Mouse (Mus musculus) hindbrain, postnatal 0 days (tissue): ENCODE measurements around the gene Hsp90b1. TPM values are rescaled to one million over a fixed set of nuclear protein-coding genes. Genes with fewer than 3 reads are reported as not detected.
A peak's percentile ranks its signal among the peaks of the same experiment; 100 is the strongest.

Experiments used
- ATAC-seq: fragments of 200-750 bp; cut with Nextera tagmentation; 2 replicates; pipeline ENCODE4 v1.8.0; 2017; ENCODE audit warnings: mild to moderate bottlenecking, moderate TSS enrichment, moderate library complexity
- DNase-seq: peaks from one replicate; pipeline ENCODE4 v3.0.0-alpha.2; 2015; ENCODE audit warnings: low spot score
- H3K27ac ChIP-seq: fragments of 300-500 bp; sonication (generic); 2 replicates; pipeline ENCODE4 v1.5.1; 2014; ENCODE audit warnings: mild to moderate bottlenecking
- H3K27me3 ChIP-seq: fragments of 300-500 bp; sonication (generic); 2 replicates; pipeline ENCODE4 v1.6.1; 2014; ENCODE audit warnings: low read length, mixed read lengths; ENCODE audit not compliant: insufficient read depth
- H3K36me3 ChIP-seq: fragments of 300-500 bp; sonication (generic); 2 replicates; pipeline ENCODE4 v1.6.1; 2014; ENCODE audit warnings: low read length, mixed read lengths; ENCODE audit not compliant: insufficient read depth
- H3K4me1 ChIP-seq: fragments of 300-500 bp; sonication (generic); 2 replicates; pipeline ENCODE4 v1.6.1; 2014; ENCODE audit warnings: antibody characterized with exemption, low read length, mixed read lengths; ENCODE audit not compliant: insufficient read depth
- H3K4me2 ChIP-seq: fragments of 300-500 bp; sonication (generic); 2 replicates; pipeline ENCODE4 v1.6.1; 2014; ENCODE audit warnings: low read depth, mild to moderate bottlenecking, low read length, moderate library complexity, mixed read lengths
- H3K4me3 ChIP-seq: fragments of 300-500 bp; sonication (generic); 2 replicates; pipeline ENCODE4 v1.5.1; 2014; ENCODE audit warnings: low read length
- H3K9ac ChIP-seq: fragments of 300-500 bp; sonication (generic); replicated peaks from 2 replicates; pipeline ENCODE4 v1.6.1; 2014; ENCODE audit warnings: mild to moderate bottlenecking, low read length, moderate library complexity, mixed read lengths
- H3K9me3 ChIP-seq: fragments of 300-500 bp; sonication (generic); 2 replicates; pipeline ENCODE4 v1.6.1; 2016; ENCODE audit warnings: low read length, mixed read lengths
- CTCF ChIP-seq: IDR thresholded peaks from 2 replicates; pipeline ENCODE4 v1.5.1; 2016; ENCODE audit warnings: antibody characterized with exemption, control low read depth, low read depth
- WGBS: fragments of 180-500 bp; shearing (Covaris S2); extraction: QIAGEN DNeasy Blood & Tissue Kit; methylation state at CpG from one replicate; pipeline ENCODE4 v1.1.7; 2014; 5-methylcytosine and 5-hydroxymethylcytosine counted together
- polyA plus RNA-seq: library from polyadenylated mRNA; unstranded; fragments of >200 nt; fragmentation: Nextera tagmentation; extraction: Ambion mirVana; gene quantifications from 2 replicates; pipeline ENCODE4 v1.2.1, GENCODE M21; 2015
- total RNA-seq: library from RNA; depleted of rRNA; stranded (reverse); fragments of >200 nt; gene quantifications from 2 replicates; pipeline ENCODE4 v1.2.3, GENCODE M21; 2014; rRNA removed

Hsp90b1 gene
- total RNA-seq (92.5 and 110 TPM in 2 replicates), polyA plus RNA-seq (228 and 235 TPM in 2 replicates)

- H3K9me3 ChIP-seq = no peaks in the 10 kb centered on the region
Measured at GRCm38 (mm10) chr10:86705318-86705921, at the start of gene Hsp90b1, which contains the start of gene Ttc41. Gene Hsp90b1, minus strand, starts transcription at chr10:86705509. Gene Ttc41, plus strand, starts transcription at chr10:86705811.

DNA sequence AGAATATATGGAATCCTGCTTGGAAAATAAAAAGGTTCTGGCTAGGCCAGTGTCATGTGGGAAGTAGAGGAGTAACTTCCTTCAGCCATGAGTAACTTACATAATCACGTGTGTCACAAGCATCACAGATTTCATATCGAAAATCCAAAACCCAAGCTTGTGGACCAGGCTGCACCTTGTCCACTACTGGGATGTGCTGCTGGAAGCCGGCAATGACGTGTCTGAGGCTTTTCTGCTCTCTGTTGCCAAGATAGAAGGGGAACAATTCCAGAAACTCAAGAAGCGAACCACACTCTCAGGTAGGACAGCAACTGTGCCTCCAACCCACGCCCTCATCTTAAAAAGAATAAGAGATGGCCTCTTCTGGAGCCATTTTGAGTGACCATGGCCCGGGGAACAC, 39.0 kb upstream of the Hsp90b1 start:
- DNase-seq (no peak), ATAC-seq (no peak)
- H3K4me3 ChIP-seq = no peak overlapping the region
- no peaks in the 10 kb centered on the region for H3K4me1 ChIP-seq
- no peaks in the 10 kb centered on the region for H3K9me3 ChIP-seq
- no peak overlapping the region for H3K4me2 ChIP-seq
- 89% methylated on average over 7 of the region's 7 CpGs for WGBS
- H3K27me3 ChIP-seq = no peaks in the 10 kb centered on the region
- no peak overlapping the region for H3K27ac ChIP-seq
- no peak overlapping the region for H3K9ac ChIP-seq
- no peak for TF ChIP-seq CTCF
- H3K36me3 ChIP-seq = no peaks in the 10 kb centered on the region

More at GRCm38 (mm10) chr10:86705318-86705921, at the start of gene Hsp90b1, which contains the start of gene Ttc41:
- peaks cover 15% of the 10 kb centered on the region for H3K4me1 ChIP-seq
- ATAC-seq (peak; percentile 98), DNase-seq (peak; percentile 100)
- peak within 1 kb of the TSS; percentile 90 for H3K4me3 ChIP-seq
- peak within 1 kb of the TSS; percentile 89 for H3K9ac ChIP-seq
- peaks cover 27% of the 10 kb centered on the region; the same call in 1 of the 2 replicates for H3K36me3 ChIP-seq
- peak within 1 kb of the TSS; percentile 95 for H3K27ac ChIP-seq
- no peak for TF ChIP-seq CTCF
- under 1% methylated on average over 51 of the region's 51 CpGs for WGBS
- peak within 1 kb of the TSS; percentile 96 for H3K4me2 ChIP-seq
- no peaks in the 10 kb centered on the region for H3K27me3 ChIP-seq

DNA sequence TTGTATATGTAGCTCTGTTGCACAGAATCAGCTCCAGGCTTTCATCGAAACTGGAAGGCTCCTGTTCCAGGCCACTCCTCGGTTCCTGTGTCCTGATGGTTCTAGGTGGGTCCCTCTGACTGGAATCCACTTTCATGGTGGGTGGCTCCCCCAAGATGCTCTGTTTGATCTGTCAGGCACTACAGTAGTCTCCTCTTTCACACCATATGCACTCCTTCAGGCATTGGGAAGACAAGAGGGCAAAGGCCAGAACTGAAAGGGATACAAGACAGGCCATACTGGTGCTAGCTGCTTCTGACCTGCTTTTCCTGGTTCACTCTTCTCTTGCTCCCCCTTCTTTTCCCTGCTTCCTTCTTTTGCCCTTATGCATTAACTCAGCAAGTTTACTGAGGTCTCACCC, 37.6 kb upstream of the Hsp90b1 start:
- H3K27me3 ChIP-seq = no peaks in the 10 kb centered on the region
- no peak for ATAC-seq
- H3K4me3 ChIP-seq = no peak overlapping the region
- 93% methylated on average over 2 of the region's 2 CpGs for WGBS
- no peak for TF ChIP-seq CTCF
- no peak overlapping the region for H3K4me2 ChIP-seq
- no peak overlapping the region for H3K27ac ChIP-seq
- DNase-seq = no peak
- H3K9ac ChIP-seq = no peak overlapping the region
- H3K36me3 ChIP-seq = no peaks in the 10 kb centered on the region
- H3K9me3 ChIP-seq = no peaks in the 10 kb centered on the region
- no peaks in the 10 kb centered on the region for H3K4me1 ChIP-seq

DNA sequence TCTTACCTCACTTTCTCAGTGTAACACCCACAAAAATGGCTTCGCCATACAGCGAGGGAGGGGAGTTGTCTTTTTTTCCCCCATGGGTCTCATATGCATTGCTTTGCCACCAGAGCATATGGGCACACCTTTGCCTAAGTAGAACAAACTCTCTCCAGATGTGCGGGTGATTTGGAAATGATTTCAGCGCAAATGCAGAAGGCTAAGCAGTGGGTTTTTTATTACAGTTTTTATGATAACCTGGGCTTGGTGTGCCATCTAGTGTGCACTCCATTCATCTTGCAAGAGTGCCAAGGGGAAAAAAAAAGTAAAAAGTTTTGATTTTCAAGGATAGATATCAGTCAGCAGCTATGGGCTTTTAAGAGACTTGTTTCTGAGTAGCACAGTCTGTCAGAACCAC, 29.7 kb upstream of the Hsp90b1 start:
- TF ChIP-seq CTCF = peak; percentile 29
- Histone ChIP-seq H3K27me3 (no peaks in the 10 kb centered on the region), H3K4me3 (no peak overlapping the region), H3K4me2 (no peak overlapping the region), H3K4me1 (no peaks in the 10 kb centered on the region), H3K9ac (no peak overlapping the region), H3K27ac (no peak overlapping the region), H3K9me3 (no peaks in the 10 kb centered on the region), H3K36me3 (no peaks in the 10 kb centered on the region)
- DNase-seq = peak; percentile 17
- no peak for ATAC-seq
- WGBS = 81% methylated on average over 4 of the region's 4 CpGs

- H3K9ac ChIP-seq = no peak overlapping the region
- 69% methylated on average over 2 of the region's 2 CpGs for WGBS
- no peak for DNase-seq
- H3K27ac ChIP-seq = no peak overlapping the region
- no peak overlapping the region for H3K4me3 ChIP-seq
- no peaks in the 10 kb centered on the region for H3K36me3 ChIP-seq
- no peaks in the 10 kb centered on the region for H3K4me1 ChIP-seq
- no peak for TF ChIP-seq CTCF
- H3K4me2 ChIP-seq = no peak overlapping the region; the same call in 1 of the 2 replicates
- no peaks in the 10 kb centered on the region for H3K9me3 ChIP-seq
- no peaks in the 10 kb centered on the region for H3K27me3 ChIP-seq
- ATAC-seq = no peak
Measured at GRCm38 (mm10) chr10:86731500-86731863, 26.2 kb upstream of the Hsp90b1 start.

DNA sequence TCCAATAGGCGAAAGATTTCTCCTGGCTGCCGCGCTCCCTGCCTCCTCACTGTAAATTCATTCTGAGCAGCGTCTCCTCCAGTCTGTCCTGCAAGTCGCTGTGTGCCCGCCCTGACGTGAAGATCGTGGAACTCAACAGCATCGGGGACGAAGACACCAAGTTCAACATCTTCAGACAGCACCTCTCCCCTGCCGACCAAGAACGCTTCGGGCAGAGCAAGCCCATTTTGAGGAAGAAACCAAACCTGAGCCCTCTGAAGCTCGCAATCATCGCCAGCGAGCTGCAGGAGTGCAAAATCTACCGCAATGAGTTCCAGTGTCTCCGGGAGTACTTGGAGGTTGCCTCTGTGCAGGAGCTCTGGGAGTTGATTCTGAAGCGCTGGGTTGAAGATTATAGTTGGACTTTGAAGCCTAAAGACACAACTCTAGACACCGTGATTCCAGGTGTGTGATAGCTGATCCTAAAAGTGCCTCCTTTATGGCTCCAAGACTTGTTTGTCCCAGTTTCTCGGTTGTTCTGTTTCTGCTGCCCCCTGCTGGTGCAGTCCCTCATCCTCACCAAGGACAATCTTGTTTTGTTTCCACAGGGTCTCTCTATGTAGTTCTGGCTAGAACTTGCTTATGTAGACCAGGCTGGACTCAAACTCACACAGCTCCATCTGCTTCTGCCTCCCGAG, 25.7 kb upstream of the Hsp90b1 start:
- Histone ChIP-seq H3K27ac (no peak overlapping the region), H3K36me3 (no peaks in the 10 kb centered on the region), H3K4me2 (peak overlapping the region; percentile 73), H3K4me3 (peak overlapping the region; percentile 35), H3K27me3 (no peaks in the 10 kb centered on the region), H3K9me3 (no peaks in the 10 kb centered on the region), H3K9ac (peak overlapping the region; percentile 30; the same call in 1 of the 2 replicates), H3K4me1 (no peaks in the 10 kb centered on the region)
- TF ChIP-seq CTCF = peak; percentile 83
- DNase-seq (peak; percentile 85), ATAC-seq (peak; percentile 53)
- WGBS = 13% methylated on average over 22 of the region's 22 CpGs

GRCm38 (mm10) chr10:86728176-86728575, 22.9 kb upstream of the Hsp90b1 start:
- TF ChIP-seq CTCF = no peak
- Histone ChIP-seq H3K4me2 (no peak overlapping the region), H3K27ac (peak overlapping the region; percentile 33; the same call in 1 of the 2 replicates), H3K4me3 (no peak overlapping the region), H3K36me3 (no peaks in the 10 kb centered on the region), H3K4me1 (no peaks in the 10 kb centered on the region), H3K9me3 (no peaks in the 10 kb centered on the region), H3K27me3 (no peaks in the 10 kb centered on the region), H3K9ac (no peak overlapping the region)
- ATAC-seq (0 out of 2 replicates have a peak, but pooled peaks have one; percentile 18), DNase-seq (peak; percentile 41)
- WGBS = 71% methylated on average over 3 of the region's 3 CpGs
